Mouse (Mus musculus) C2C12 (cell line): ENCODE measurements at regions not wholly inside any gene's neighbourhood (a gene's known extent, or its start where the extent isn't known, plus 50 kb on each side); places are given as distances from the start of the nearest gene placed in this dataset.

ENCODE experiments used
- CTCF ChIP-seq: IDR thresholded peaks from one replicate; pipeline ENCODE4 v1.5.1; 2011; ENCODE audit not compliant: control insufficient read depth, insufficient read depth, insufficient read length
- MYOG ChIP-seq: IDR thresholded peaks from one replicate; pipeline ENCODE4 v1.6.1; 2011; ENCODE audit not compliant: control insufficient read depth, insufficient read length; ENCODE audit errors: extremely low read depth

DNA sequence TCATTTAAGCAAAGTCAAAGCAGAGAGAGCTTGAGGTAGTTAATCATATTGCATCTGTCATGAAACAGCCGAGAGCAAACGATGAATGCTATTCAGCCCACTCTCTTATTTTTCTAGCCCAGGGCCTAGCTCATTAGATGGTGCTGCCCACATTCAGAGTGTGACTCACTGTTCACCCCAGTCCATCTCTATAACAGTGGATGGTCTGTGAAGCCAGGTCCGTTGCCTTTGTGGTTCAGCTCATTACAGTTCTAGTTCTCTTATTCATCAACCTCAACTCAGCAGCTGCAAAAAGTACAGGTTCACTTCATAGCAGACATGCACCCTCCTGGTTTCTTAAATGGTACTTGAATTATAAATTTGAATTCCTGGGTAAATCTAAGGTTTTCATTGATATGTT lies 551.2 kb downstream of the Ets1 start:
- TF ChIP-seq CTCF (no peak), MYOG (no peak)
